Mouse (Mus musculus): ENCODE results near the gene Cntfr. TPM values are rescaled to one million over a fixed set of nuclear protein-coding genes. Genes with fewer than 3 reads are reported as not detected.

The Cntfr gene
- polyA plus RNA-seq, 1 experiment from 2014 or later: 10.1 TPM

Other genes with a start within 250 kb of the Cntfr start
- 4.8 and 6.0 TPM in 2 replicates for gene Kif24, start 232.2 kb downstream of the Cntfr start, polyA plus RNA-seq (2015; fragmentation: Nextera tagmentation; extraction: Ambion mirVana)
- gene Nudt2, start 231.9 kb downstream of the Cntfr start, polyA plus RNA-seq (2015; fragmentation: Nextera tagmentation; extraction: Ambion mirVana): 49.5 and 49.6 TPM in 2 replicates
- 7.9 and 9.6 TPM in 2 replicates for gene AI464131, start 194.0 kb downstream of the Cntfr start, polyA plus RNA-seq (2015; fragmentation: Nextera tagmentation; extraction: Ambion mirVana)
- gene 1110017D15Rik, start 179.8 kb downstream of the Cntfr start, polyA plus RNA-seq (2015; fragmentation: Nextera tagmentation; extraction: Ambion mirVana): 0.65 and 0.87 TPM in 2 replicates
- 2.9 and 3.0 TPM in 2 replicates for gene Fam219a, start 127.6 kb downstream of the Cntfr start, polyA plus RNA-seq (2015; fragmentation: Nextera tagmentation; extraction: Ambion mirVana)
- gene Dnaic1, start 127.3 kb downstream of the Cntfr start, polyA plus RNA-seq (2015; fragmentation: Nextera tagmentation; extraction: Ambion mirVana): 4.7 and 5.1 TPM in 2 replicates
- gene Enho, start 56.8 kb downstream of the Cntfr start, polyA plus RNA-seq (2015; fragmentation: Nextera tagmentation; extraction: Ambion mirVana): 22.8 and 23.0 TPM in 2 replicates
- gene Il11ra1, start 2.9 kb upstream of the Cntfr start, polyA plus RNA-seq (2015; fragmentation: Nextera tagmentation; extraction: Ambion mirVana): 143 and 152 TPM in 2 replicates
- gene Rpp25l, start 16.4 kb upstream of the Cntfr start, polyA plus RNA-seq (2015; fragmentation: Nextera tagmentation; extraction: Ambion mirVana): 54.3 and 58.6 TPM in 2 replicates
- 132 TPM in 2 replicates for gene Dctn3, start 26.1 kb upstream of the Cntfr start, polyA plus RNA-seq (2015; fragmentation: Nextera tagmentation; extraction: Ambion mirVana)
- gene Arid3c, start 34.1 kb upstream of the Cntfr start, polyA plus RNA-seq (2015; fragmentation: Nextera tagmentation; extraction: Ambion mirVana): not detected in 2 replicates
- gene Galt, start 58.1 kb upstream of the Cntfr start, polyA plus RNA-seq (2015; fragmentation: Nextera tagmentation; extraction: Ambion mirVana): 43.8 and 44.7 TPM in 2 replicates
- 76.9 and 88.4 TPM in 2 replicates for gene Sigmar1, start 59.1 kb upstream of the Cntfr start, polyA plus RNA-seq (2015; fragmentation: Nextera tagmentation; extraction: Ambion mirVana)
- gene Ccl27a, start 77.2 kb upstream of the Cntfr start, polyA plus RNA-seq (2015; fragmentation: Nextera tagmentation; extraction: Ambion mirVana): 29.9 and 33.6 TPM in 2 replicates
- gene Gm21541, start 206.5 kb upstream of the Cntfr start, polyA plus RNA-seq (2015; fragmentation: Nextera tagmentation; extraction: Ambion mirVana): 3.4 and 26.5 TPM in 2 replicates
- 2.5 and 2.8 TPM in 2 replicates for gene Gm20878, start 244.5 kb upstream of the Cntfr start, polyA plus RNA-seq (2015; fragmentation: Nextera tagmentation; extraction: Ambion mirVana)